Mouse (Mus musculus) neutrophil, adult 65 days (primary cell): Measurements from ENCODE around the gene Nat8f1. TPM values are rescaled to one million over a fixed set of nuclear protein-coding genes. Genes with fewer than 3 reads are reported as not detected.

Experiments
- total RNA-seq: library from RNA; stranded (reverse); gene quantifications from 2 replicates; pipeline ENCODE4 v1.2.4, GENCODE M21; 2023

Nat8f1 gene
- total RNA-seq = 0.93 and 1.7 TPM in 2 replicates

DNA sequence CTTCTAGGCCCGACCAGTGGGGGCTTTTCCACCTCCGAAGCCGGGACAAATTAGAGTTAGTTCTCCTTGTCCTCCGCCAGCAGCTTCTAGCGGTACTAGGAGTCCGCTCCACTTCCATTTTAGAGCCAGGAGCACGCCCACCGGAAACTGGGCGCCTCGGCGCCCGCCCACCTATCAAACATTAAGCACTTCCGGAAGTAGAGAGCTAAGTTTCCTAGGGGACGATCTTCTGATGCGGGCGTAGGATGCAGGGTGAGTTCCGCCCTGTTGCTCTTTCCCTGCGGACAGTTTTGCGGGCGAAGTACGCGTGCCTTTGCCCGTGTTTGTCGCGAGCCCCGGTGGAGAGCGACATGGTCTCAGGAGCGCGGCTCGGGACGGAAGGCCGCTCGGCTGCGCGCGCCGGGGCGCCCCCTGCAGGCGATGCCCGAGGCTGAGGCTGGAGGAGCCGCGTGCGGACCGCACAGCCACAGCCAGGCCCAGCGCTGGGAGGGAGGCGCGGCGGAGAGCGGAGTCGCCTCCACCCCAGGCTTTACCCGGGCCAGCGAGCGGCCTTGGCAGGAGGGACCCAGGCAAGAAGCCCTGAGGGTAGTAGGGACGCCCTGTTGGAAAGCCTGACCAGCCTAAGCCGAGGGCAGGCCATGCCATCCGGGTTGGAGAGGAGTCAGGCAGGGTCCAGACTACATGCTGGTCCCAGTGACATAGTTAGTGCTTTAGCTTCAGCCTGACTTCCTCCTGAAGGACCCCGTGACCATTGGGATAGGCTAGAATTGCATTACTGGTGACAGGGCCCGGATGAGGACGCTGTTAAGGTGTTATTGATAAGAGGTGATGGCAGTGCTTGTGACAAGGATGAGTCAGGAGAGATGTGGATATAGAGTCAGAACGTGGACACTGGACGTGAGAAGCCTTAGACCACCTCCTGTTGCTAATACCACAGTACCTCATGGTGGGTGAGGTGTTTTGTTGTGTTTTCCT is at the start of gene Nat8f1:
TSS of gene Nat8f1 (minus strand) at position 149 of the 975 bp plus-strand sequence.

DNA sequence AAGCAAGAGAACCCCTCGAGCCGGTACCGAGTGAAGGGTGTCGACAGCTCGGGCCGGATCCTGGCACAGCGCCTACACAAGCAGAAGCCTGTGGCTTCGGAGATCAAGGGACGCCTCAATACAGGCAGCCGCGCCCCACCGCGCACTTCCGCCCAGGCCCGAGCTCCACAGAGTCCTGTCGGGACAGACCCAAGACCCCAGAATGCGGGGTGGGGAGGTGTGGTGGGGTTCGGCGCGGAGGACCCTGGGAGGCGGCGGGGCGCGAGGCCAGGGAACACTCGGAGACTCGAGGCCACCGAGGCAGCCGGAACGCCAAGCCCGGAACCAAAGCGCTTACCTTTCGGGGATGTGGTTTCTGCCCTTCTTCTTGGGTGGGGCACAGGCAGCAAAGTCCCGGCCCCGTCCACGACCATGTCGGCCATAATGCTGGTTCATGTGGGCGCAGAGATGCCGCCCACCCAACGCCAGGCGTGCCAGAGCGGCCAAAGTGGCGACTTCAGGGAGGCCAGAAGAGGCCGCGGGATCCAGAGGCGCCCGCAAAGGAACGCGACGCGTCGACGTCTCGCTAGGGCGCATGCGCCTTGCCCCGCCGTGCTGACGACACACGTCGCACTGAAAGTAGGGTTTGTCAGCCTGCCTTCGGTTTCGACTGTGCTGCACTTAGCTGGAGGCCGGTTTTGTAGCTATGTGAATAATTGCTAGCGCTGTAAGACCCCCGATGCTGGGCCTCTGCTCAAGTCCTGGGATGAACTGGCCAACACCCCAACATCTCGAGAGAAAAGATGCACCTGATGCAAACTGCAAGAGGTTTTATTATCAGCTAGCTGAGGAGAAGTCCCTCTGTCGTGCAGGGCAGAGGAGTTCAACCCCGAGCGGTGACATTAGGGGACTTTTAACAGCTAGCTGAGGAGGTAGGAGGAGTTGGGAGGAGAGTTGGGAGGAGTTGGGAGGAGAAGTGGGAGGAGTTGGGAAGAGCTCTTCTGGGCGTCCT is 45.9 kb upstream of the Nat8f1 start, which contains the start of gene Dusp11:
TSS of gene Dusp11 (minus strand) at position 567 of the 991 bp plus-strand sequence.

DNA sequence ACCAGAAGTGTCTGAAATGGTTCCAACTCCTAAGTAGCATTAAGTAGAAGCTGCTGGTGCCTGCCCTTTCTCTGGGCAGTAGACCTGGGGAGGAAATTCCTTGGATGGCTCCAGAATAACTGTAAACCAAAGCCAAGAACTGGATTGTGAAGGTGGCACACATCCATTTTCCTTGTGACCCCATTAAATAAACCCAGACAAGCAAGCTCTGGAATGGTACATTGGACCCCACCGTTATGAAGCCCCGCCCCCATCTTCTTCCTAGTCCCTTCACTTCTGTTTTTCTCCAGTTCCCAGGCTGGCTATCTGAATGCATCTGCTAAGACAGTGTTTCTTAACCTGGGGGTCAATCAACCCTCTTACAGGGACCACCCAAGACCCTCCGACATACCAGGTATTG is 3.9 kb downstream of the Nat8f1 start, which contains the start of gene Tprkb:
TSS of gene Tprkb (plus strand) at position 279 of the 400 bp plus-strand sequence.

DNA sequence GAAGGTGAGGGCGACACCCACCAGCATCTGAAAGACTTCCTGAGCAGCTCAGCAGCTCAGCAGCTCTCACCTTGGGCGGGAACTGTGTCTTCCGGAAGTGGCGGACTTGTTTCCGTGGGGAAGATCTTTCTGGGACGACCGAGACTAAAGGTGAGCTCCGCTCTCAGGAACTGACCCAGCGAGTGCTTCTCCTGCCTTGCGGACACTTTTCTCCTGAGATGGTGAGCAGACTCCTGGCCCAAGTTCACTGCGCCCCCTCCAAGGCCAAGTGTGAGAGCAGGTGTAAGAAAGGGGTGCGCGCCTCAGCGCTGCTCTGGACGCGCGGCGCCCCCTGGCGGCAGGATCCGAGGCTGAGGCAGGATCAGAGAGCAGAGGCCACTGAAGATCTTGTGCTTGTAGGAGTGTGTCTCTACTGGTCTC is 10.8 kb downstream of the Nat8f1 start, which contains the start of gene Nat8f4:
TSS of gene Nat8f4 (minus strand) at position 243 of the 420 bp plus-strand sequence.

GRCm38 (mm10) chr6:85869006-85869405 is 46.5 kb downstream of the Nat8f1 start, which contains the start of gene Nat8f2:
Gene Nat8f2, minus strand, starts transcription at chr6:85869158.

Other genes with a start within 250 kb of the Nat8f1 start
- gene Nat8f7, start 202.5 kb downstream of the Nat8f1 start, total RNA-seq = not detected in 2 replicates
- not detected in 2 replicates for gene Nat8f3, start 149.9 kb downstream of the Nat8f1 start, total RNA-seq
- not detected in 2 replicates for gene Nat8f6, start 94.7 kb downstream of the Nat8f1 start, total RNA-seq
- not detected in 2 replicates for gene Nat8f5, start 94.7 kb downstream of the Nat8f1 start, total RNA-seq
- not detected in 2 replicates for gene Nat8, start 83.6 kb downstream of the Nat8f1 start, total RNA-seq
- gene Nat8f2, start 46.5 kb downstream of the Nat8f1 start, total RNA-seq = not detected in 2 replicates
- 0.32 and 0.59 TPM in 2 replicates for gene Nat8f4, start 10.8 kb downstream of the Nat8f1 start, total RNA-seq
- 6.8 TPM in 2 replicates for gene Tprkb, start 3.8 kb downstream of the Nat8f1 start, total RNA-seq
- gene Dusp11, start 46.0 kb upstream of the Nat8f1 start, total RNA-seq = 148 and 168 TPM in 2 replicates
- gene Figla, start 100.5 kb upstream of the Nat8f1 start, total RNA-seq = not detected in 2 replicates
- gene Add2, start 113.0 kb upstream of the Nat8f1 start, total RNA-seq = 1.2 and 2.7 TPM in 2 replicates